Mouse (Mus musculus) liver, adult 10 weeks (tissue): Measurements from ENCODE around the gene Ngrn. TPM values are rescaled to one million over a fixed set of nuclear protein-coding genes. Genes with fewer than 3 reads are reported as not detected.

Experiments used
- polyA plus RNA-seq: library from polyadenylated mRNA; stranded (reverse); fragments of 350-450 nt; fragmentation: Illumina TruSeq; extraction: RNeasy Lipid Tissue Mini Kit (QIAGEN cat#74804); gene quantifications from one replicate; pipeline ENCODE4 v1.2.3, GENCODE M21; 2014; ENCODE audit warnings: low read depth, low replicate concordance

Gene Ngrn
- polyA plus RNA-seq: 8.6 TPM

DNA sequence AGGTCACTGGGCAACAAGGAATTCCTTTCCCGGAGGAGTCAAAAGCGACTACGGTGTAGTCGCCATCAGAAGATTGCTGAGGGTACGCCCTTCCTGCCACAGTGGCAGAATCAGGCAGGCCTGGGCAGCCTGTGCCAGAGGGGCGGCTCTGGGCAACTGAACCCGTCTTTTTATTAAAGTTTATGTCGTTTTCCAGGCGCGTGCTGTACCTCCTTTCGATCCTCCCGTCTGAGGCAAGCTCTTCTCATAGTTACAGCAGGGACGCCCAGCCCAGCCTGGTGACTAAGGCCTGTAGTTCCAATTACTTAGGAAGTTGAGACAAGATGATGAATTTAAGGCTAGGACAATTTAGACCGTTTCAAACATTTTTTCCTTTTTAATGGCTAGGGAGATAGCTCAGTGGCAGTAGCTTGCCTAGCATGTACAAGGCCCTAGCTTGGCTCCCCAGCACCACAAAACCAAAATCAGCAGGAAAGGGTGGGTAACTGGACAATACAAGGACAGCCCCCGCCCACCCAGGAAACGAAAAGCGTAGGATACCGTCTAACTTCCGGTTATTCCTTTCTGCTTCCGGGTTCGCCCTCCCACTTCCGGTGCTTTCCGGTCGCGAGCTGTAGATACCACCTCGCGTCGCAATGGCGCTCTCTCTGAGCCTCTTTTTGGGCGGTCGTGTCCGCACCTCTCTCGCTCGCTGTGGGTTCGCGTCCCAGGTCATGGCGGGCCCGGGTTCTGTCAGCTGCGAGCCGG, at the start of gene Ngrn:
Gene Ngrn (plus strand): TSS at position 591 of the 747 bp plus-strand sequence.

DNA sequence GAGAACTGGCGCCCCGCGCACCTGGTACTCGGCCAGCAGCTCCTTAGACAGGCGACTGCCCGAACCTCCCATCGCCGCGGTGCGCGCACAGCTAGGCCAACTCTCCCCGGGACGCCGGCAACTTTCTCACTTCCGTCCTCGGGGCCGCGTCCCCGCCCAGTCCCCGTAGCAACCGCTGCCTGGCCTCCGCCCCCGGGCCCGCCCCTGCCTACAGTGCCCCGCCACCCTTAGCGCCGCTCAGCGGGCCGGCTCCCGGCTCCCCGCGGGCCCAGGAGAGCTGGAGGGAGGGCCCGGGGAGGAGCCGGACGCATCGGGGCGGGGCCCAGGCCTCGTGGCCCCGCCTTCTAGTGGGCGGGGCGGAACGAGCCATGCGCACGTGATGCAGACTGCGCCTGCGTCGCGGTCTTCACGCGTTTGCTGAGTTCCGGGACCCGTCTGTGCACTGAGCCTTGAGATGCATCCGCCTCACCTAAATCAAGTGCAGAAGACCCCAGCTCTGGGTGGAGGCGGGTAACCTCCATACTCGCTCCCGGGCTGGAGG, 28.5 kb upstream of the Ngrn start, which contains the start of the genes Cib1 and Gdpgp1:
Gene Cib1 (minus strand): TSS at position 325 of the 541 bp plus-strand sequence.
Gene Gdpgp1 (plus strand): TSS at position 377 of the 541 bp plus-strand sequence.

DNA sequence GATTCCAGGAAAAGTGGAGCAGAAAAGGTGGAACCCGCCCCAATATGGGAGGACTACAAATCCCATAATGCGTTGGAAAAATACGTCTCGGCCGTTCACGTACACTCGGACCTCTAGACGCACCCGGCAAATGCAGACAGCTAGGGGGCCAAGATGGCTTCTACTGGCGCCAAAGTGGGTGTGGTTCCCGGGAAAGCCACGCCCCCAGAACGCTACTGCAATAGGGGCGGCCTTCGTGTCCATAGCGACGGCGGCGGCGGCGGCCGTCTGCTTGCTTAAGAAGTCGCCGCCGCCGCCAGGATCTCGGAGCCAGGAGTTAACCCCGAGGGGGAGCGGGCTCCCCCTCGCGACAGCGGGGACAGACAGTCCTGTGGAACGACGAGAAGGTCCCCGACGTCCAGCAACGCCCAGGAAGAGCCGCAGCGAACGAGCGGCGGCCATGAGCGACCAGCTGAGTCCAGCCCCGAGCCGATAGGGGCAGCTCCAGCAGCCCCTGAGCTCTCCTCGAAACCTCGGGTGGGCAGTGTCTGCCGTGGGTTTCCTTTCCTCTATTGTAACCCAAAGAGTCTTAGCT, 14.8 kb upstream of the Ngrn start, which contains the start of gene Ttll13:
Gene Ttll13 (plus strand): TSS at position 229 of the 574 bp plus-strand sequence.

DNA sequence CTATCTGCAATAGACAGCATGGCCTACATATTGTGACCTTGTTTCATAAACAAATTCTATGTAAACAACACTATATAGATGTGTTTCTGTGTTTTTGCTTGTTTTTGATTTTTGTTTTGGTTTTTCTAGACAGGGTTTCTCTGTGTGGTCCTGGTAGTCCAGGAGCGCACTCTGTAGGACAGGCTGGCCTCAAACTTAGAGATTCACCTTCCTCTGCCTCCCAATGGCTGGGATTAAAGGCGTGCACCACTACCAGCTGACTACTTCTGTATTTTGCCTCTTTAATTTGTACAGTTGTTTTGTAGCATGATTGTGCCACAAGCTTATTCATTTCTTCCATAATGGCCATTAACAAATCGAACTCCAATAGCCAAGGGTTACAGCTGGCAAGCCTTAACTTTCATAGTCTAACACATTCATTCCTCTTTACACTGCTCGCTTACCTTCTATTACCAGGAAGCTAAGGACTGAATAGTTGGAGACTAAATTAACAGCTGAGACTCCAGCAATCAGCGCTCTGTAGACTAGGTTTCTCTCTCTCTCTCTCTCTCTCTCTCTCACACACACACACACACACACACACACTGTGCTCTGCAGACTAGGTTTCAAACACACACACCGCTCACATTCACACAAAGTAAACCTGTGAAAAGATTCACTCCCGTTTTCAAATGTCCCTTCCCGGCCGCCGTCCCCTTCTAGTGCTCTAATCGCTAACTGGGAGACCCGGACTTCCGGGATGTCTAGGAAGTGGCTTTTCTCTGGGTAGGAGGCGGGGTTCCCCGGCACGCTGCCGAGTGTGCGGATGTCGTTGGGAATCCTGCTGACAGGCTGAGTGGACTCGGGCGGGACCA, 8.1 kb downstream of the Ngrn start, which contains the start of gene Vps33b:
Gene Vps33b (plus strand): TSS at position 753 of the 854 bp plus-strand sequence.

DNA sequence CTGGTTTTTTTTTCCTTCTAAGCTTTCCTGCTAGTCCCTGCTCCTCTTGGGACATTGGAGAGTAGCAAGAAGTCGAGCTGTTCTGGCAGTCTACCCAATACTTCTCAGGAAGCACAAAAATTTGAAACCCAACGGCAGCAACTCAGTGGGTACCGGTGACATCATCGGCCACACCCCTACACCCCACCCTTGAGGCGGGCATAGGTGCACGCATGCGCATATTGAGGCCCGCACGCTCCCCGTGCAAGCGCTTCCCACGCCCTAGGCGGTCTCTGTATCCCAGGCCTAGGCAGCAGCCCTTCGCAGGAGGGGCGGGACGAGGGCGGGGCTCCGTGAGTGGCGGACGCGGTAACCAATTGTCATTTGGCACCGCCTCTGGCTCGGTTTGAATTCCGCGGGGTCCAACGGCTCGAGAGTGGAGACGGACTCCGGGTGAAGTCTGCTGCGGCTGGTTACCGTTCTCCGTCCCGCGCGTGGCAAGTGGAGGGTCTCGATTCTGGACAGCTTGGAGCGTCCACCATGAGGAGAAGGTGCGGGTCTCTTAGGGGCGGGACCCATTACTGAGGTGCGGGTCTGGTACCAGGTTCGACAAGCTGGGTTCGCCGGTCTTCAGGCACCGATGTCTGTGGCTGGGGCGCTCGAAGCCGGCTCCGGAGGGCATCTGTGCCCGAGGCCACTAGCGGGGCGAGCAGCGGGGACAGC, 33.2 kb downstream of the Ngrn start, which contains the start of gene Prc1:
Gene Prc1 (plus strand): TSS at position 389 of the 702 bp plus-strand sequence.

Other genes with a start within 250 kb of the Ngrn start
- gene Zfp710, start 236.4 kb upstream of the Ngrn start, polyA plus RNA-seq: 0.64 TPM
- 20.2 TPM for gene Idh2, start 145.8 kb upstream of the Ngrn start, polyA plus RNA-seq
- 0.42 TPM for gene Sema4b, start 74.4 kb upstream of the Ngrn start, polyA plus RNA-seq
- gene Cib1, start 28.4 kb upstream of the Ngrn start, polyA plus RNA-seq: 18.7 TPM
- 1.2 TPM for gene Gdpgp1, start 28.4 kb upstream of the Ngrn start, polyA plus RNA-seq
- gene Ttll13, start 14.8 kb upstream of the Ngrn start, polyA plus RNA-seq: 0.24 TPM
- 2.4 TPM for gene Vps33b, start 8.4 kb downstream of the Ngrn start, polyA plus RNA-seq
- 0.40 TPM for gene Prc1, start 33.2 kb downstream of the Ngrn start, polyA plus RNA-seq
- gene Rccd1, start 63.2 kb downstream of the Ngrn start, polyA plus RNA-seq: 3.3 TPM
- gene Unc45a, start 79.8 kb downstream of the Ngrn start, polyA plus RNA-seq: 1.1 TPM
- 2.6 TPM for gene Hddc3, start 81.9 kb downstream of the Ngrn start, polyA plus RNA-seq
- 7.8 TPM for gene Man2a2, start 110.2 kb downstream of the Ngrn start, polyA plus RNA-seq
- 0.45 TPM for gene Fes, start 126.7 kb downstream of the Ngrn start, polyA plus RNA-seq
- 4.3 TPM for gene Furin, start 144.2 kb downstream of the Ngrn start, polyA plus RNA-seq